Mouse (Mus musculus) small intestine, adult 2 months (tissue): ENCODE measurements around the gene 2310011J03Rik. TPM values are rescaled to one million over a fixed set of nuclear protein-coding genes. Genes with fewer than 3 reads are reported as not detected.
"Not testable (repeated sequence)": the region's sequence is repeated elsewhere in the genome, so short reads cannot be mapped to it uniquely, and the experiment has no call there.

Experiments
- H3K27ac ChIP-seq: fragments of 200-500 bp; 2 replicates; pipeline ENCODE4 v1.5.1; 2012; ENCODE audit warnings: low read depth, low read length, control low read depth, inconsistent platforms; ENCODE audit not compliant: insufficient read depth
- H3K27me3 ChIP-seq: fragments of 200-500 bp; 2 replicates; pipeline ENCODE4 v1.6.1; 2012; ENCODE audit warnings: mild to moderate bottlenecking, moderate library complexity, low read length, inconsistent platforms; ENCODE audit not compliant: control insufficient read depth, insufficient read depth
- H3K36me3 ChIP-seq: fragments of 200-500 bp; 2 replicates; pipeline ENCODE4 v1.6.1; 2012; ENCODE audit warnings: mild to moderate bottlenecking, low read length, control low read depth, inconsistent platforms; ENCODE audit not compliant: control insufficient read depth, insufficient read depth
- H3K4me1 ChIP-seq: fragments of 200-500 bp; 2 replicates; pipeline ENCODE4 v1.6.1; 2012; ENCODE audit warnings: low read length, inconsistent platforms, mixed read lengths; ENCODE audit not compliant: control insufficient read depth, insufficient read depth, insufficient read length
- H3K4me3 ChIP-seq: fragments of 200-500 bp; 2 replicates; pipeline ENCODE4 v1.5.1; 2012; ENCODE audit warnings: low read depth, mild to moderate bottlenecking, control low read depth, inconsistent platforms, low read length, moderate library complexity
- CTCF ChIP-seq: fragments of 200-500 bp; IDR thresholded peaks from 2 replicates; pipeline ENCODE4 v1.5.1; 2012; ENCODE audit warnings: low read depth, mild to moderate bottlenecking, control low read depth, inconsistent platforms, low read length, moderate library complexity, mixed read lengths; ENCODE audit not compliant: insufficient replicate concordance, insufficient read length; ENCODE audit errors: extremely low read depth
- POLR2A ChIP-seq: fragments of 200-500 bp; IDR thresholded peaks from 2 replicates; pipeline ENCODE4 v1.6.1; 2012; ENCODE audit warnings: low read depth, mild to moderate bottlenecking, control low read depth, inconsistent platforms, low read length, moderate library complexity
- WGBS: fragments of 180-500 bp; shearing (Covaris S2); methylation state at CpG from one replicate; pipeline ENCODE4 v1.1.7; 2018; 5-methylcytosine and 5-hydroxymethylcytosine counted together
- polyA plus RNA-seq: library from polyadenylated mRNA; depleted of rRNA; stranded (reverse); fragments of >200 nt; gene quantifications from 2 replicates; pipeline ENCODE4 v1.2.3, GENCODE M21; 2012

The 2310011J03Rik gene
- polyA plus RNA-seq, 1 experiment = 74.1 TPM

GRCm38 (mm10) chr10:80348244-80348781 lies 28.0 kb upstream of the 2310011J03Rik start, which contains the start of gene Adamtsl5:
Adamtsl5 (minus strand) TSS chr10:80348412.
- no peaks in the 10 kb centered on the region for H3K36me3 ChIP-seq
- TF ChIP-seq CTCF = peak; percentile 76
- peak; percentile 51; the same call in 1 of the 2 replicates for TF ChIP-seq POLR2A
- peaks cover 41% of the 10 kb centered on the region for H3K4me1 ChIP-seq
- H3K4me3 ChIP-seq = peak within 1 kb of the TSS; percentile 61
- 3% methylated on average over 42 of the region's 42 CpGs for WGBS
- peak within 1 kb of the TSS; percentile 39 for H3K27ac ChIP-seq
- H3K27me3 ChIP-seq = no peaks in the 10 kb centered on the region

- Histone ChIP-seq H3K4me3 (peak overlapping the region; percentile 61), H3K27me3 (no peaks in the 10 kb centered on the region), H3K36me3 (no peaks in the 10 kb centered on the region), H3K4me1 (peaks cover 46% of the 10 kb centered on the region), H3K27ac (peak overlapping the region; percentile 39)
- 5% methylated on average over 17 of the region's 17 CpGs for WGBS
- TF ChIP-seq CTCF (no peak), POLR2A (peak; percentile 3; the same call in 1 of the 2 replicates)
Measured at GRCm38 (mm10) chr10:80347514-80347967, 27.2 kb upstream of the 2310011J03Rik start.

GRCm38 (mm10) chr10:80345929-80346328 lies 25.6 kb upstream of the 2310011J03Rik start:
- not testable (repeated sequence) for H3K27ac ChIP-seq, H3K36me3 ChIP-seq, H3K4me3 ChIP-seq, H3K27me3 ChIP-seq
- 89% methylated on average over 6 of the region's 6 CpGs for WGBS
- H3K4me1 ChIP-seq = peaks cover 51% of the 10 kb centered on the region

- Histone ChIP-seq H3K27me3 (peaks cover 2% of the 10 kb centered on the region; the same call in 1 of the 2 replicates), H3K36me3 (no peaks in the 10 kb centered on the region), H3K4me1 (peaks cover 49% of the 10 kb centered on the region), H3K4me3 (peak overlapping the region; percentile 66), H3K27ac (peak overlapping the region; percentile 100)
- 10% methylated on average over 16 of the region's 16 CpGs for WGBS
- TF ChIP-seq CTCF = no peak
- TF ChIP-seq POLR2A = peak; percentile 11; the same call in 1 of the 2 replicates
Measured at GRCm38 (mm10) chr10:80345122-80345521, 24.8 kb upstream of the 2310011J03Rik start.

GRCm38 (mm10) chr10:80344131-80344661 lies 23.9 kb upstream of the 2310011J03Rik start:
- 9% methylated on average over 9 of the region's 9 CpGs for WGBS
- H3K4me1 ChIP-seq = peaks cover 49% of the 10 kb centered on the region
- H3K4me3 ChIP-seq = peak overlapping the region; percentile 54
- H3K27me3 ChIP-seq = peaks cover 2% of the 10 kb centered on the region; the same call in 1 of the 2 replicates
- peak overlapping the region; percentile 100 for H3K27ac ChIP-seq
- H3K36me3 ChIP-seq = no peaks in the 10 kb centered on the region
- TF ChIP-seq CTCF = no peak
- no peak; the same call in 1 of the 2 replicates for TF ChIP-seq POLR2A

- peaks cover 2% of the 10 kb centered on the region; the same call in 1 of the 2 replicates for H3K27me3 ChIP-seq
- WGBS = 34% methylated on average over 13 of the region's 13 CpGs
- H3K4me3 ChIP-seq = peak overlapping the region; percentile 36
- peak overlapping the region; percentile 100 for H3K27ac ChIP-seq
- H3K4me1 ChIP-seq = peaks cover 47% of the 10 kb centered on the region
- TF ChIP-seq POLR2A (no peak), CTCF (no peak)
- no peaks in the 10 kb centered on the region for H3K36me3 ChIP-seq
Measured at GRCm38 (mm10) chr10:80343425-80343895, 23.1 kb upstream of the 2310011J03Rik start.

- no peak for TF ChIP-seq POLR2A
- TF ChIP-seq CTCF = no peak
- Histone ChIP-seq H3K27ac (no peak overlapping the region), H3K36me3 (no peaks in the 10 kb centered on the region), H3K4me1 (peaks cover 46% of the 10 kb centered on the region), H3K4me3 (peak overlapping the region; percentile 36), H3K27me3 (peaks cover 2% of the 10 kb centered on the region; the same call in 1 of the 2 replicates)
- WGBS = 2% methylated on average over 33 of the region's 33 CpGs
Measured at GRCm38 (mm10) chr10:80342749-80343424, 22.6 kb upstream of the 2310011J03Rik start.
